Mouse (Mus musculus) lung, postnatal 0 days (tissue): Measurements from ENCODE around the gene Dync1i1.

ENCODE experiments used
- CTCF ChIP-seq: IDR thresholded peaks from 2 replicates; pipeline ENCODE4 v1.5.1; 2016; ENCODE audit warnings: antibody characterized with exemption, mild to moderate bottlenecking
- EP300 ChIP-seq: IDR thresholded peaks from 2 replicates; pipeline ENCODE4 v1.6.1; 2016; ENCODE audit warnings: antibody characterized with exemption, mild to moderate bottlenecking, control low read depth

DNA sequence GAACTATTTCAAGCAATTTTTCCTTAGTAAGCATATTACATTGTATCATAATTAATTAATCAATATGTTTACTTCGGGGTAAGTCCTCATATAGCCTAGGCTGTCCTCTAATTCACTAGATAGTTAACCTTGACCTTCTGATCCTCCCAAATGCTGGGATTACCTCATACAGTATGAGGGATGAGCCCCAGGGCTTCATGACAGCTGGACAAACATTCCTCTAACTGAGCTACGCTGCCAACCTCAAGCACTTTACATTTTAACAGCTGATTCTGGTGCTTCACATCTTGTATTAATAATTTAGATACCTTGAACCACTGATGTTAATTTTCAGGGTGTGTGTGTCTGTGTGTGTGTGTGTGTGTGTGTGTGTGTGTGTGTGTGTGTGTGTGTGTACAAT, 6.5 kb upstream of the Dync1i1 start:
- TF ChIP-seq EP300 (no peak), CTCF (no peak)
